Mouse (Mus musculus) gastrocnemius, postnatal 4 days (tissue): ENCODE results near the gene Wfs1. TPM values are rescaled to one million over a fixed set of nuclear protein-coding genes. Genes with fewer than 3 reads are reported as not detected.
"Not testable (repeated sequence)": the region's sequence is repeated elsewhere in the genome, so short reads cannot be mapped to it uniquely, and the experiment has no call there.

Experiments used
- DNase-seq, 2 experiments: peaks; one replicate each; pipeline ENCODE4 v3.0.0; 2021 to 2022; ENCODE audit warnings: low spot score in 2 of 2, mixed read lengths in 2 of 2
- total RNA-seq, 2 experiments: library from RNA; stranded (reverse); gene quantifications; 2 replicates each; pipeline ENCODE4 v1.2.3; 2021

The Wfs1 gene
- total RNA-seq, 2 experiments from 2014 or later: 22.2 TPM

DNA sequence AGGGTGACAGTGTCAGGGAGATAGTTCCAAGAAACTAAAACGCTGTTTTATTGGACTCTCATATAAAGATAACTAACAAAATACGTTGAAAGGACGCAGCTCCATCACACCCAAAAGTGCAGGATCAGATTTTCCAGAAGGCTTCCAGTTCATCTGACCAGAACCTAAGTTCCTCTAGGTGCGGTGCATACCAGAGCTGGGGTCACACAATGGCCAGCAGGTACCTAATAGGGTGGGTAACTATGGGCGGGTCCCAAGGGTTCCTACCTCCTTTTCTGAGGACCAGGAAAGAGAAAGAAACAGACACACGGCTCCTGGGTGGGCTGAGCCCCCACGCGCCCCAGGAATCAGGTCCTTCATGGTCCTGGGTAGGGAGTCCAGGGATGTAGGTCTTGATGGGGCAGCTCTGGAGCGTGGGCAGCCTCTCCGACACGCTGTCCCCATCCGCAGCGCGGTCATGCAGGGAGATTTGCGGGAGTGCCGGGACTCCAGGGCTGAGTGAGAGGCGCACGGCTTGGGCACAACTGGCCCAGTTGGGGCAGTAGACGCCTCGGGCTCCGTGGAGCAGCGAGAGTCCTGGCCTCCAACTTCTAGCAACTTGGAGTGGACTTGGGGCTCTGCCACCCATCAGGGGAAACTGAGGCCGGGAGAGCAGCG is 753 bp downstream of the Wfs1 start:
- no peak for DNase-seq

DNA sequence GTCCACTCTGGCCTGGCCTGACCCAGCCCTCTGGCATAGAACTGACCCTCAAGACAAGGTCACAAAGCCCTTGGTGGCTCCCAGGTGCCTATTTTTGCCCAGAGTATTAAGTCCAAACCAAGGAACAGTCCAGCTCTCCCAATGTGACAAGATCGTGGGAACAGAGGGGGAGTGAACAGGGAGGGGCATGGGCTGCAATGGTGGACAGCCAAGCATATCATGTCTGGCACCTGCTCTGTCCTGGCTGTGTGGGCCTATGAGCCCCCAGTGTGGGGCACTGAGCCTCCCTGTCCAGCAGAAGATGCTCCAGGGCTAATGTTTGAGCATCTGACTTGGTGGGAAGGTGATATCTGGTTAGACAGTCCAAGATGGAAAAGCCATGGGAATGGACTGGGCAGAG is 2.4 kb downstream of the Wfs1 start:
- no peak for DNase-seq

DNA sequence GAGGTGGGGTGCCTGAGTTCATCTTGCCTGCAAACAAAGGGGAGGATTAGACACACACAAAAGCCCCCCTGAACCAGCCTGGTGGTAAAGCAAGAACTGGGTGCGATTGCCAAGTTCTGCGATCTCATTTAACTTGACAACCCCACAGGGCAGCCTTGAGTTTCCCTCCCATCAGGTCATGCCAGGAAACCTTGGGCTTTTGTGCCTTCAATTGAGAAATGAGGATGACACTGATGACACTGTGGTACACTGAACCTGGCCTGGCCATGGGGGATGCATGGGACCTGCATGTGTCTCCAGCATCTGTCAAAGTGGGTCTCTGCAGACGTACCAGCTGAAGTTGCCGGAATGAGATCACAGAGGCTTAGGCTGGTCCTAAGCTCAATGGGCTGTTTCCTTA is 6.7 kb downstream of the Wfs1 start:
- DNase-seq: no peak

DNA sequence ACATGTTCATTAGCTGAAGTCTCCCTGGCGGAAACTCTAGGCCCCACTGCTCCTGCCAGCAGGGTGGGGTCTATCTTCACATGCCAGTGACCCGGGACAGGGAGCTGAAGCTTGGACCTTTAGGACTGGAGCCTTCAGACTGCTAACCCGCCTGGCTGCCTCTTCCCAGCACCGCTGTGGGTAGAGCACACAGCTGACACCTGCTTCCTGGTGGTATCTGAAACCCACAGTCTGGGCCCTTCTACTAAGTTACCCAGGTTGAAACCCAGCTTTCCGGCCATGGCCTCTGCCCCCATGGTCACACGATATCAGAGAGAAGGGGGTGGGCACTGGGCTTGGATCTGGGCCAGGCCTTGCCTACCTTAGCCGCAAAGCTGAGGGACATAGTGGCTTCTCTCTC is 9.4 kb downstream of the Wfs1 start:
- DNase-seq: no peak

- no peak for DNase-seq
These were observed 10.0 kb downstream of the Wfs1 start for GRCm38 (mm10) chr5:36979001-36979400.

- DNase-seq: no peak
These were observed 11.2 kb downstream of the Wfs1 start for GRCm38 (mm10) chr5:36977809-36978208.

DNA sequence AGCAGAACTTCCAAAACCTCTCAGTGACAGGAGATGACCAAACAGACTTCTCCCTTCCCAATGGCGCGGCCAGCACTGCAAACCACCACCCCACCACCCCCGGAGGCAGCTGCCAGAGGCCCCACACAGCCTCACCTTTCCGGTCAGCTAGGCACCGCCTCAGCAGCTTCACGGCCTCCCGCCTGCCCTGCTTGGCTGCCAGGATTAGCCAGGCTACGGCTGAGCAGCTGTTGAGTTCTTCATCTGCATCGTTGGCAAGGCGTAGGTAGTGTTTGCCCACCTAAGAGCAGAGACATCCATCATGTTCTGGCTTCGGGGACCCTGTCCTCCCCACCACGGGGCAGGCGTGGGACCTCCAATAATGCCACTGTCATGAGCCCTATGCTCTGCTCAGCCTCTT is 13.7 kb downstream of the Wfs1 start:
- DNase-seq: no peak

GRCm38 (mm10) chr5:36971587-36971986 is 17.4 kb downstream of the Wfs1 start:
- no peak for DNase-seq

DNA sequence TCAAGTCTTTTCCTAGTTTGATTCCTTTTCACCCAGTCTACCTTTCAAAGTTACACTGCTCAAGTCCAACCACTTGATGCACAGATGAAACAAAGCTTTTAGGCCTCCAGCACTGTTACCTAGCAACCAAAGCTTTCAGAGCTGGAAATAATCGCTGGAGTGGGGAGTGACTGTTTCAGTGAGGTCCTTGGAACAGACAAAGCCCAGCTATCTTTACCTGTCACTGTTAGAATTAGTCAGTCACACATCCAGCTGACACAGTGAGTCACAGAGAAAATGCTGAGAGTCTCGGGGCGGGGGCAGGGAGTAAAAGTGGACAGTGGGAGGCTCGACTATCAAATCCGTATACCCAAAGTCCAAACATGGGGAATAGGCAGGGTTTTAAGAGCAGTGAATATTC is 28.5 kb downstream of the Wfs1 start:
- no peak for DNase-seq

DNA sequence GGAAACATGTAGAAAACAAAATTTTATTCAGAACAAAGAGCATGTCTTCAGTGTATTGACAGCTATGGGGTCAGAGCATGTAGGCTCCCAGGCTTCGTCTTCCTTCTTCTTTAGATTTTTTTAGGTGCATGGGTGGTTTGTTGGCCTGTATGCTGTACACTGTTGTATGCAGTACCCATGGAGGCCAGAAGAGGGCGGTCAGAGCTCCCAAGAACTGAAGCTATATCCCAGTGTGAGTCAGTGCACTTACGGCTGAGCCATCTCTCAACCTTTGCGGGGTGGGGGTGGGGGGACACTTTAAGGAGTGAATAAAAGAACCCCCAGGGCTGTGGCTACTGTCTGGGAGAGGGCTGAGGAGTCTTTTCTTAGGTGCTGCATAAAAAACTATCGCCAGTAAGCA is 30.2 kb downstream of the Wfs1 start:
- DNase-seq: peak in 1 of 2 experiments; percentile 63

GRCm38 (mm10) chr5:36955366-36955765 is 33.6 kb downstream of the Wfs1 start:
- no peak for DNase-seq

GRCm38 (mm10) chr5:36952311-36952710 is 36.7 kb downstream of the Wfs1 start:
- DNase-seq: no peak

DNA sequence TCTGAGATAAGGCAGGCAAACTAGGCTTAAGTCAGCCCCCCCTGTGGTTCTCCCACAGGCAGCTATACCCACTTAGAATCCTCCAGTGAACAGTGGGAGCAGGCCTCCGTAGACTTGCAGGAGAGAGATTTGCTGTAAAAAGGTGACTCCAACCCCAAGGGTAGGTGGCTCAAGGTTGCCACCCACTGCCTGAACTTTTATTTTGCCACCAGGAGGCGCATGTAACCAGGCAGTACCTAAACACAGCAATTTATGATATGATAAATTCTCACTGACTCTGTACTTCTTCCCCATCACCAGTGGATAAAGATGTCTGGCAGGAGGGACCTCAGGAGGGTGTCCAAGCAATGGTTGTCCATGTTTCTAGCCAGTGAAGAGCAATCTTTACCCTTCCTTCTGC is 38.1 kb downstream of the Wfs1 start:
- DNase-seq: no peak

- DNase-seq: peak; percentile 50 to 76
These were observed 40.2 kb downstream of the Wfs1 start for GRCm38 (mm10) chr5:36948831-36949230.

GRCm38 (mm10) chr5:36946445-36946844 is 42.6 kb downstream of the Wfs1 start:
- peak in 1 of 2 experiments; percentile 57 for DNase-seq

GRCm38 (mm10) chr5:36945713-36946112 is 43.3 kb downstream of the Wfs1 start:
- no peak for DNase-seq

GRCm38 (mm10) chr5:36945102-36945701 is 43.8 kb downstream of the Wfs1 start:
- no peak for DNase-seq

DNA sequence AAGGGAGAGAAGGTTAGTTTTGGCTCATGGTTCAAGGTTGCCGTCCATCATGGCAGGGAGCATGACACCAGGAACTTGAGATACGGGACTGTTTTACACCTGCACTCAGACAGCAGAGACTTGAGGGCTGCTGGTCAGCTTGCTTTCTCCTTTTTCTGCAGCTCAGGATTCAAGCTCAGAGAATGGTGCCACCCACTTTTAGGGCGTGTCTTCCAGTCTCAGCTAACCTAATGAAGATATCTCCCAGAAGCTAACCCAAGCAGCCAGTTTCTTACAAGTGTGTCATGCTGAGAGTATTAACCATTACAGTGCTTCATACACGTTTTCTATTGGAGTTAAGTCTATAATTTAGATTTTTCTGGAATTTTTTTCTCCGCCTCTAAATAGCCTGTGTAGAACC is 44.5 kb downstream of the Wfs1 start:
- no peak for DNase-seq

GRCm38 (mm10) chr5:36942446-36942845 is 46.6 kb downstream of the Wfs1 start:
- DNase-seq: no peak

DNA sequence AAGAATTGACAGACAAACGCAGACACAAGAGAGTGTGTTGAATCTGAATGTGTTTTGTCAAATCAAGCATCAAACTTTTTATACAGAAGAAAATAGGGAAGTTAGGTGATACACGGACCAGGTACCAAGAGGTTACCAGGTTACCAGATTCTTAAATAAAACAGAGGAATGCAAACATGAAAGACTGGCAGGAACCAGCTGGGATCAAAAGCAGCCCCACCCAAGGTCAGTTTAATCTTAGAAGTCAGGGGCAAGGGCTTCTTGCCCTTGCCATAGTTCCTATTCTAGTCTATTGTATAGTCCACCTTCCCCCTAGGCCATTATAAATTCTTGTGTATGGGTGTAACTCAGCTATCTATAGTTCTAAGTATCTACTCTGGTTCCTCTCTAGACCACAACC is 50.0 kb downstream of the Wfs1 start:
- not testable (repeated sequence) for DNase-seq

DNA sequence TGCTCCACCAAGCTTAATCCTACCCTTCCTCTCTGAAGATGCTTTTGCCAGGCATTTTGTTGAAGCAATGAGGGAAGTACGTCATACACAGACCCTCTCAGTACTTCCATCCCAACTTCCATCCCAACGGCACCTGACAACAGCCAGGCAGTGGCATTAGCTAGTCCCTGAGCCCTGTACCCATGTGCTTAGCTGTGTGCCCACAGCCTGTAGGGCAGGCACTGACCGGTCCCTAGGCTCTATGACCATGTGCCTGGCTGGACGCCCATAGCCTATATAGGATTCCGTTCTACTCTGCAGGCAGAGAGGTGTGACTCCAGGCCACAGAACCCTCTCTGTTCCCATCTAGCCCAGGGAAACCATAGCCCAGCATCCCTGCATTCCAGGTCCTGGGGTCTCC is 51.0 kb downstream of the Wfs1 start:
- no peak for DNase-seq

DNA sequence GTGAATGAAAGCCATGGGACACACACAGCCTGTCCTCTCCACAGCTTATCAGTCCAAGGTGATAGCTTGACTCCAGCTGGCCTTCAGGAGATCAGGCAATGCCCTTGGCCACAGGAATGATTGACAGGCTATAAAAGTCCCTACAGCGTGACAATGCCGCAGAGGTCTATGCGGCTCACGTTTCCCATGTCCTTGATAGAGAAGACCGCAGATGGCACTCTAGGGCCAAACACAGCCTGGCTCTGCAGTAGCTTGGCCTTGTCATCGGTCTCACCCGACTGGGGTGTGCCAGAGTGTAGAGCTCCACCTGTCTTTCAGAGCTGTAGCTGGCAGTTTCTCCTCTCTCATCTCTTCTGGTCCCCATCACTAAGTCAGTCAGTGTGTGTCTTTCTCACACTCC is 52.5 kb downstream of the Wfs1 start:
- no peak for DNase-seq
